Mouse (Mus musculus): ENCODE measurements at regions not wholly inside any gene's neighbourhood (a gene's known extent, or its start where the extent isn't known, plus 50 kb on each side); places are given as distances from the start of the nearest gene placed in this dataset.
"Not testable (repeated sequence)": the region's sequence is repeated elsewhere in the genome, so short reads cannot be mapped to it uniquely, and the experiment has no call there.

DNA sequence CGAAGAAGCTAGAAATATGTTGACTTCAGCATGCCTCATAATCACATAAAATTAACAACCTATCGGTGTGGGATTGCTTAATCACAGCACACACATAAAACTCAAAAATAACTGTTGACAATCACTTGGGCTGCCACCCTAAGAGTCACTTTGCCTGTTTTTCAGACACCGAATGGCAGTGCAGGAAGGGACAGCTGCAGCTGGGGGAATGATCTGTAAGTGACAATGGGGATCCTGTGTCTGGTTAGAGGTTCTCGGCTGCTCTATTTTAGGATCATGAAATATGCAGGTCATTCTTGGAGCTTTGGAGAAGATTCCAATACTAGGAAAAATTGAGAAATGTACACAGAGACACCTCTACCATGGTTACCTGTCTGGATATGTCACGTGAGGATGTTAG lies 54.4 kb upstream of the Tcf12 start:
- DNase-seq (ENCODE audit: low spot score in 2 of 2) = no peak

DNA sequence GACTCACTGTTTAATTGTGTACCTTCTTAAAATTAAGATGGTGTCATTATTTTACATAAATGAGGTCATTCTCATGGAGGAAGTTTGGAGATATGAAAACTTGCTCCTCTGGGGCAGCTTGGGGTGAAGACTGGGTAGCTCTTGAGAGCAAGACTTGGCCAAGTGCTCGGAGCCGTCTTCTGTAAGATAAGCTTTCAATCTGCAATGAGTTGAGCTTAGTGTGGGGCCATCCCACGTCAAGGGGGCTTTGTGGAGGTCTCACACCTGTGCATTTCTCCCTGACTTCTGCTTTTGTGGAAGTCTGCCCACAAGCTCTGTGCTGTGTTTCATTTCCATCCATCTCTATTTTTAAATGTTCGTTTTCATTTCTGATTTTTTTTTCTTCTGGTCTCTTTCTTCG lies 54.9 kb upstream of the Tcf12 start:
- no peak for DNase-seq (ENCODE audit: low spot score in 2 of 2)

DNA sequence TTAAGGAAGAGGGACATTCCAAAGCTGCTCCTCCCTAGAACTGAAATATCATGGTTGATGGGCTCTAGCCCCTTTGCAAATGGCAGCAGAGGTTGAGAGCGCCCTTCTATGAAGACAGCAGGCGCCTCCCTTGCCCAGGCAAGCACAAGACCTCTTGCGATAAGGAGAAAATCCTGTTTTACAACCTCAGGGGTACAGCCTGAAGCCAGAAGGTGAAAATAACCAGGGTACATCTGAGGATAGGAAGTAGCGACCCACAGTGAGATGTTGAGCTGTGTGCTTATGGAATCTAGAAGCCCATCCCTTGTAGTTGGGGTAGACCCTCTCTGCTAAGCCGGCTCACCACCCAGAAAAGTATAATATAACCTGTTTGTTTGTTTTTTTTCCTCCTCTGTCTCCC lies 57.6 kb upstream of the Tcf12 start:
- no peak for DNase-seq (ENCODE audit: low spot score in 2 of 2)

DNA sequence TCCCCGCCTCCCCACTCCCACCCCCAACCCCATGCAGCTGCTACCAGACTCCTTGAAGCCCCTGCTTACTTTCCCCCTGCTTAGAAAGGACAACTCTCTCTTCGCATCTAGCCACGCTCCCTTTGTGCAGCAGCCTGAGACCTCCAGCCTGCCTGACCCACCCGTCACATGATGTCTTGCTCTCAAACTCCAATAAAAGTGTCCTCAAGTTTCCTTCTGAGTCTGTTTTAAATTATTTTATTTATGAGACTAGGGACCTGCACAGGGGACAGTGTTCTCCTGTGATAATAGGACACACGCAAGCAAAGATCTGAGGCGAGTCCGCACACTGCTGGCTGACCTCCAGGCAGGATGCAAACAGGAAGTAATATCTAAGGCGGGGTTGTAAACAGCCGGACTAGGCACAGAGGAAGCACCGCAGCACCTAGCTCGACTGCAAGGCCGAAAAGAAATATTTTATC lies 58.1 kb upstream of the Tcf12 start:
- DNase-seq (ENCODE audit: low spot score in 2 of 2) = peak; percentile 42 to 43

DNA sequence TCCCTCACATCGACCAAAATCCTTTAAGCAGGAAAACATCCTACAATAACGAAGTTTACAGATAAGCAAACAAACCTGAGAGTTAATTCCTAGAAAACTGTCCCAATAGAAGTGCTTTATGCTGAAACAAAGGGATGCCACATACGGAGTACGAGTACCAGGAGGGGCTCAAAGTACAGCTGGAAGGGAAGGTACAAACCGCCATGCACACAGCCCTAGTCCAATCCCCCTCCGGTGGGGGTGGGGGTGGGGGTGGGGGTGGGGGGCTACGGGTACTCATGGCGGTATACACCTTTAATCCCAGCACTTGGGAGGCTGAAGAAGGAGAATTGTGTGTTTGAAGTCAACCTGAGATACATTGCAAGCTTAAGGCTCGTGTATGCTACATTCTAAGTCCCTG lies 58.6 kb upstream of the Tcf12 start:
- DNase-seq (ENCODE audit: low spot score in 2 of 2) = no peak

DNA sequence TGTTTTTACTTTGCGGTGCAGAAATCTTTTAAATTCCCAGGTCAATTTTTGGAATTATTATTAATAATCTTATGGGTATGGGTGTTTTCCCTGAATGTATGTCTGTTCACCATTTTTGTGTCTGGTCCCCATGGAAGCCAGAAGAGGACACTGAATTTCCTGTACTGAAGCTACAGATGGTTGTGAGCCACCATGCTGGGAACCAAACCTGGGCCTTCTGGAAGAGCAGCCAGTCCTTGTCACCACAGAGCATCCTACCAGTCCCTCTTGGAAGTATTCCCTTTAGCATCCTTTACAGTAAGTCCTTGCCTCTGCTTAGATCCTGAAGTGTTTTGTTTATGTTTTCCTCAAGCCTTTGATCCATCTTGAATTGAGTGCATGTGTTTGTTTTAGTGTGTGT lies 60.7 kb upstream of the Tcf12 start:
- no peak for DNase-seq (ENCODE audit: low spot score in 2 of 2)

DNA sequence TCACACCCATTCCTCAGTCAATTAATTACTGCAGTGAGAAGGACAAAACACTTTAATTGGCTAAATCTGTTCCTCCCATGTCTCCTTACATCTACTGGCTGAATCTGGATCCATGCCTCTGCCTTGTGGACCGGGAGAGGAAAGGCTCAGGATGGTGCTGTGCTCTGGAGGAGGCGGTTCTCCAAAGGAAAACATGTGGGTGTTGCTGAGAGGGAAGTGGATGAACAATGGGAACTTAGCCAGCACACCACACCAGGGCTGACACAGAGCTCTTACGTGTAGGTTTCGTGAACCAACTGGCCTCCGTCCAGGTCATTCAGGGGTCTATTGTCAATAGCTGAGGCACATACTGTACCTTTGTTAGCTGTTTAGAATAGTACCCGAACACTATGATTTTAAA lies 69.3 kb upstream of the Tcf12 start:
- DNase-seq (ENCODE audit: low spot score in 2 of 2) = no peak

DNA sequence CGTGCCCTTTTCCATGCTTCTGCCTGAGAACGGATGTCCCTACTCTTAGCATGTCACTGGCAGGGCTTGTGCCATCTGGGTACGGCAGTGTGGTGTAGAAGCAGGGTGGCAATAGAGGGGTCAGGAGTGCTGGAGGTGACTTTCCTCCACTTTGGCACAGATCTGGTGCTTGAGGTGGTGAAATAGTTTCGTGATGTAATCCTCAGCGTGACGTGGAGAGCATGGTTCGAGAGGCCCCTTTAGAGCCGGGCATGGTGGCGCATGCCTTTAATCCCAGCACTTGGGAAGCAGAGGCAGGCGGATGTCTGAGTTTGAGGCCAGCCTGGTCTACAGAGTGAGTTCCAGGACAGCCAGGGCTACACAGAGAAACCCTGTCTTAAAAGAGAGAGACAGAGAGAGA lies 71.7 kb upstream of the Tcf12 start:
- no peak for DNase-seq (ENCODE audit: low spot score in 2 of 2)

DNA sequence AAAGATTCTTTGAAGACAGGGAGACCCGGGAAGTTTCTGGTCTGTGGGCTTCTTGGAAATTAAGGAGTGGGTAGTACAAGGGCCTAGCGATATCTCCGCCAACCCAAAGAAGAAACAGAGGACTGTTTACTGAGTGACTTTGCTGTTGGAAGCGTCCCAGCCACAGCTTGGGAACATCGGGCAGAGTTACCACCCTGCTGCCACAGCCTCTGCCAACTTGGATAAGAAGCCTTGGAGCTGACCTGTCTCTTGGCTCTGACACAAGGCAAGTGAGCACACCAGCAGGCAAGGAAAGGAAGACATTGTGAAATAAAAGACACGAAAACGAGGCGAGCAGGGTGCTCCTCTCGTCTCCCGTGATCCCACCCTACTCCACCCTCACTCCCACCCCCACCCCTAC lies 72.3 kb upstream of the Tcf12 start:
- DNase-seq (ENCODE audit: low spot score in 2 of 2) = peak; percentile 20 to 35

DNA sequence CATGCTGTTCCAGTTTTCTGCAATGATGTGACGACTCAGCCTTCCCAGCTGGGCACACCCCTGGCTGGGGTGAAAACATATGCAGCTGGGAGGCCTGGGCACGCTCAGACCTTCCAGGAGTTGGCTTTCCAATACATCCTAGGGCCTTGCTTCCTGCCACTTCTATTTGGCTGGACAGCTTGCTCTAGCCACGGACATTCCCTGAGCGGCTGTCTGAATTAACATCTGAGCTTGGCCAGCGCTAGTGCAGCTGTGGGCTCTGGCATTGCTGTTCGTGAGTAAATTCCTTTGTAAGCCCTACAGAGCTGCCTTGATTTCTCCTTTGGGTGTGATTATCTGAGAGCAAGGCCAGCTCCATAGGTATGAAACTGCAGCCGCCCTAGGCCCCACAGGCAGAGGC lies 78.2 kb upstream of the Tcf12 start:
- DNase-seq (ENCODE audit: low spot score in 2 of 2) = no peak

DNA sequence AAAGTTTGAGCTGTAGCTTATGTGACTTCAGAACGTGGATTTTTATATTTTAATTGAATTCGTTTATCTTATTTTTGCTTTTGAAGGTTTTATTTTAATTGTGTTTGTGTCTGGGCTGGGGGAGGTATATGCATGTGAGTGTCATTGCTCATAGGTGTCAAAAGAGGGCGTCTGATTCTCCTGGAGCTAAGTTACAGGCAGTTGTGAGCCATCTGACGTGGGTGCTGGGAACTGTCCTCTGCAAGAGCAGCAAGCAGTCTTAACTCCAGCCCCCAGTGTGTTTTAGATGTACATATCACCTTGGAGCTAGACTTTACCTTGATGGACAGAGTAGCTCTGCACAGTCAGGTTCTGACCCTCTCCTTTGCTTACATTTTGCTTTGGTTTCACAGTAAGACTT lies 79.0 kb upstream of the Tcf12 start:
- no peak for DNase-seq (ENCODE audit: low spot score in 2 of 2)

DNA sequence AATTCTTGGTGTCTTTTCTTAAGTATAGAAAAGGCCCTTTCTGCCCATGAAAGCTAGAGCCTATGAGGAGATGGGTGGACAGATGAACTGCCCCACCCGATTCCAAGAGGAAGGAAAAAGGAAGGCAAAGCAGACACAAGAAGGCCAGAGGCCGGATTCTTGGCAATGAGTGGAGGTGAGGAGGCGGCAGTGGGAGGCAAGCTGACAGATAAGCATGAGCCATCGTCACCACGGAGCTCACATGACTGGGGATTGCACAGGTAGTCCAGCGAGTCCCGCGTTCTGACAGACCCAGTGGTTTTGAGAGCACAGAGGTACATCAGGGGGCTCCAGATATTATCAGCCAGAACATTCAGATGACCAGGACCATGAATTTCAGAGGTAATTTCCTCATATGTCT lies 79.4 kb upstream of the Tcf12 start:
- no peak for DNase-seq (ENCODE audit: low spot score in 2 of 2)

DNA sequence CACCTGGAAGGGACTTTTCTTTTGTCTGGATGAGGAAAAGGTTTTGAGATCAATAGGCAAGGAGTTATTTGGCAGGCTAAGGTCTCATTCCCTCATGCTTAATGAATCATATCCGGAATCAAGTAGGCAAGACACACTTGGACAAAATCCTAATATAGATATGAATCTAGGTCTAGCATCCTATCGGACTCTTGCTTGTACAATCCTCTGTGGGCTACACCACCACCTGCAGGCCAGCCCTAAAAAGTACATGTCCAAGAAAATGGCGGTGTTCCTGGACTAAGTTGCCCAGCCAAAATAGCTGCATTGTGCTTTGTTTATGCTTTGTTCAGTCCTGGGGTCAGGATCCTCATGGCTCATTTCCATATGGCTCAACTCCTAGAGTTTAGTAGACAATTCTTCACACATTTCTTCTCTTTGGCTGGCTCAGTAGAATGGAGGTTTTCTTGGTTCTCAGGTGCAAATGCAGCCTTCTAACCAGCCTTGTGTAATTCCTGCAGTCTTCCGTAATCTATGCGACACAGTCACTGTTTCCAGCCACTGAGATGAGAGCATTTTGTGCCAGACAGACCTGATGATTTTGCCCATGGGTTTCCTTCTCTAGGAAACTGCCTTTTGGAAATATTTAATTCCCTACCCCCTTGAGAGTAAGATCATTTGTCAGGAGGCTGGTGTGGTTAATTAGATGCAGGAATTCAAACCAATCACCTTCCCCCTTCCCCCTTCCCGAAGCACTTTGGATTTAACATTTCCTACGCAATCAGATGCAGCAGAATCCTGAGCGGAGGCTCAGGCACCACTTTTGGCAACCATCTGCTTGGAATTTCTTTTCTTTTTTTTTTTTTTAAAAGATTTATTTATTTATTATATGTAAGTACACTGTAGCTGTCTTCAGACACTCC lies 80.6 kb upstream of the Tcf12 start:
- peak; percentile 46 to 57 for DNase-seq (ENCODE audit: low spot score in 2 of 2)

DNA sequence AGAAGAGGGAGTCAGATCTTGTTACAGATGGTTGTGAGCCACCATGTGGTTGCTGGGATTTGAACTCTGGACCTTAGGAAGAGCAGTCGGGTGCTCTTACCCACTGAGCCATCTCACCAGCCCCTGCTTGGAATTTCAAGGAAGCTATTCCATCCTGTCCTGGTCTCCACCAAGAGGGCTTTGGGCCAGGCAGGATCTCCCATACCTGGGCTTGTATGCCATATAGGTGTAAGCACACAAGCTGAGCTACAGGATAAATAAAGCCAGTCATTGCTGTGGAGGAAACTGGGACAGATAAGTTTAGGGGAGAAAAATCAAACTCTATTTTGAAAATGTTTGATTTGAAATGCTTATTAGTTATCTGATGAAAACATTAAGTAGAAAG lies 81.3 kb upstream of the Tcf12 start:
- DNase-seq (ENCODE audit: low spot score in 2 of 2) = not testable (repeated sequence)

DNA sequence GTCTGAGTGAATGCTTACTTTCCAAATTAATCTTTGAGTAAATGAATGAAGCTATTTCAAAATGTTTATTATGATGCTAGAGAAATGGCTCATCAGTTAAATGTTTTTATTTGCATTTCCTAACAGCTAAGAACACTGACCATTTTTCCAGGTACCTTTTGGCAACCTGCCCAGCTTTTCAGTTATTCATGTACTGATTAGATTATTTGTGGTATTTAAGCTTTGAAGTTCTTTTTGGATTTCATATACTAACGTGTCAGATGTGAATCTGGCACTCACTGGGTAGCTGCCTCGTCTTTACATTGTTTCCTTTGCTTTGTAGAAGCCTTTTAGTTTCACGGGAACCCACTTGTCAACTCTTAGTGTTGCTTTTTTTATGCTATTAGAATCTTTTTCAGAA lies 79.3 kb upstream of the Zfp280d start:
- no peak for DNase-seq (ENCODE audit: low spot score in 2 of 2)

DNA sequence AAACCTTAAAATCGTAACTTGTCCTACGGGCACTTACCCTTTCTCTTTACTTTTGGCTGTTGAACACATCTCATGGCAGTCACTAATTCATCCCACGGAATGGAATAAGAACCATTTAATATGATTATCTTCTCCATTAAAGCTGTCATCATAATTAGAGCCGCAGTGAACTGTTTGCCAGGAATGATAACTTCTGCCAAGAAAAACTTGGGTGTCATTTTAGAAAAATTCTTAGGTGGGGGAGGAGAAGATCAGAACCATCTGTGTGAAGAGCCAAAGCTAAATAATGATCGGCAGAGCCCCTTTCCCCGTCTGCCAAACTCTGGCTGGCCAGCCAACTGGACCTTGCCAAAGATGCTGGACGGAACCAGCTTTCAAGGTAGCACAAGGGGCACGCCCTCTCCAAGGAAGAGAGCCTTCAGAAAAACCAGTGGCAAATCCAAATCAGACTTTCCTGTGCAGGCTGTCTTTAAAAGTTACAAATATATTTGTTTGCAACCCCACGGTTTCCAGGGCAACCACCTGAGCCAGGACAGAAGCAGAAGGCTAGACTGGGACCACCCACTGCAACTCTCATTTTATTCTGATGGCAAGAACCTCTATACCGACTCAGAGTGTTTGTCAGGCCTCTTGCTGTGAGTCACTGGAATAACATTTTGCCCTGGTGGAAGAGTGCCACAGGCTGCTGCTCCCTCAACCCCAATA lies 77.9 kb upstream of the Zfp280d start:
- no peak for DNase-seq (ENCODE audit: low spot score in 2 of 2)

DNA sequence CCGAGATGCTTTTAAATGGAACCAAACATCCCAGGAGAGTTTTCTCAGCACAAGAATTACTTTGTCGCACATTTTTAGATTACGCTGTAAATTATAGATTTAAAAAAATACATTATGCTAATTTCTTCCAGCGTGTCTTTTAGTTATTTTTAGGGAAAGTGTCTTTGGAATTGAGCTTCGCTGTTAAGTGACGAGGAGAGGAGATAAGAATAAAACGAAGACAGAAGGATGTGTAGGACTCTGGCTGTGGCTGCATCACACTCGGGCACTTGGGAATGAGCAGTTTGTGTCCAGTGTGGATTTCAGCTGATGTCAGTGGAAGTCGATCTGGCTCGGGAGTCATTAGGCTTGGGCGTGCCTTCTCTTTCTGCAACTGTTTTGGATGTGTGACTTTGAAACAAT lies 77.3 kb upstream of the Zfp280d start:
- DNase-seq (ENCODE audit: low spot score in 2 of 2) = no peak

DNA sequence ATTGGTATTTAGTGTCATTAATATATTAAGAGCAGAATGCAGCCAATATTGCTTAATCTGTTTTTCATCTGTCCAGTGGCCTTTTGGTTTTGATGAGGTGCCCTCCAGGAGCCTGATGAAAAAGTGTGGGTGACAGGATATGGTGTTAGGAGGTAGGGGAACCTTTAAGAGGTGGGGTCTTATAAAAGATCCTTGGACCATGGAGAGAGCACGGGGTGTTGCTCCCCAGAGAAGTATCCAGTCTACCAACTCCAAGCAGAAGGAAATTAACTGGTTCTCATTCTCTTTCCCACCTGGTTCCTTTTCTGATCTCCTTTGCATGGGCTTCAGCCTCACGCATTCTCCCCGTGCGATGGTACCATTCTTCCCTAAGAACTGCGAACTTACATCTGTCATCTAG lies 75.7 kb upstream of the Zfp280d start:
- no peak for DNase-seq (ENCODE audit: low spot score in 2 of 2)

DNA sequence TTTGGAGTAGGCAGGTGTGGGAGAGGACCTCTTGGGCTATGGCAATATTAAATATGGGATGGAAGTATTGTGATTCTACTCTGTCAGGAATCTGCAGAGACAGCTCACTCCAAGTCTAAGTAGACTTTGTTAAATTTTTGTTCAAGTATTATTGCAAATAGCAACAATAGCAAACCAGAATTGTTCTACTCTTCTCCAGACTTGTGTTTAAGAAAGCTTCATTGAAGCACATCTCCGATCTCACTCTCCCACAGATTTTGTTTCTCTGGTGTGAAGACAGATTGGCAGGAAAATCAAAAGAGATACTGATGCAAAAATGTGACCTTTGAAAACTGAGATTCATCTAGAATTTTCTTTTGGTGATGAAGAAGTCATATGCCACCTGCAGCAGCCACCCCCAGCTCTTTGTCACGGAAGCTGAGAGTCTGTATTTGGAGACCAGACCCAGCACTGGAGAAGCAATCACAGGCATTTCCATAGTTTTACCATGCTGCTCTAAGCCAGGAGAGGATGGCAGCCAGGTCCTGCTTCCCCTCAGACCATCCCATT lies 70.2 kb upstream of the Zfp280d start:
- DNase-seq (ENCODE audit: low spot score in 2 of 2) = no peak

DNA sequence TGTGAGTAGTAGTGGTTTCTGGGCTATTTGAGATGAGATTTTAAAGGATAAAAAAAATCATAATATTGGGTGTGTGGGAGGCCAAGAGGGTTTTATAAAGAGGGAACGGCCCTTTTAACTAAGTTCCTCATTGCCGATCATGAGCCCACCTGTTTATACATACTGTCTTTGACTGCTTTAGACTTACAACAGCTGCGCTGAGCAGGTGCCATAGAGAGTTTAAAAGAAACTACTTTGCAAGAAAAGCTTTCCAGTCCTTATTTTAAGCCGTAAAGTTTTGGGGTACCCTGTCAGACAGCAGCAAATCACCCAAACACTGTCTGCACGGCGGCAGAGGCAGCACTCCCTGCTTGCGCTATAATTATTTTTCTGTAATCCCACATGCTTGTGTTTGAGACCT lies 68.8 kb upstream of the Zfp280d start:
- DNase-seq (ENCODE audit: low spot score in 2 of 2) = no peak

DNA sequence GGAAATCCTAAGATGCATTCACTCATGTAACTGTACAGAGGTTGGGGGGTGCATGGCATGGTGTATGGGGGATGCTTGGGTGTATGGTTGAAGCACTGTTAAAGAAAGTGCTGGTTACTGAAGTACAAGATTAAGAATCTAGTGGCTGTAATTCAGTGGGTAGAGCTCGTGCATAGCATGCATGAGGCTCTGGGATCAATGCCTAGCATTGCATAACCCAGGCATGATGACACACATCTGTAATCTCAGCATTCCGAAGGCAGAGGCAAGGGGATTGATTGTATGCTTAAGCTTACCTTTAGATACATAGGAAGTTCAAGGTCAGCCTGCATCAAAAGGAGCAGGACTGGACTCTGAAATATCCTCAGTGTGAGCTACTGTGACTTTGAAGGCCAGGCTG lies 67.7 kb upstream of the Zfp280d start:
- DNase-seq (ENCODE audit: low spot score in 2 of 2) = no peak

DNA sequence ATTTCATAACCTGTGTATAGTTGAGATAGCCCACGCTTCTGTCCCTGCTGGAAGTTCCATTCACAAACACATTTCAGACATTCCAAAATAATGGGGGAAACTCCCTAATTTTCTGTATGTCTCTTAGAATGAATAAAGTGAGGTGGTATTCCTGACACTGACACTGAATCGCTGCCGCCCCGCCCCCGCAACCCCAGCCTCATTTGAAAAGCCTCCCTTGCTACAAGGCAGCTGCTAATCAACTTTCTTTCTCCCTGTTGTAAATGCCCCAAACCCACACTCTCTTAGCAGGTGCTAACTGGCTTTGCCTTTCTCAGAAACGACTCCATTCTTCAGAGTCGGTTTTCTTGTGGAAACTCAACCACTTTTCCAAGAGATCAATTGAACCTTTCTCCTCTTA lies 66.4 kb upstream of the Zfp280d start:
- no peak for DNase-seq (ENCODE audit: low spot score in 2 of 2)
